Mouse (Mus musculus) cortical plate, adult 2 months (tissue): Measurements from ENCODE around the gene Ldlrad3. TPM values are rescaled to one million over a fixed set of nuclear protein-coding genes. Genes with fewer than 3 reads are reported as not detected.

Source experiments
- H3K27ac ChIP-seq: fragments of 200-500 bp; 2 replicates; pipeline ENCODE4 v1.5.1; 2012; ENCODE audit warnings: low read length, control low read depth, inconsistent platforms; ENCODE audit not compliant: insufficient read depth
- H3K4me1 ChIP-seq: fragments of 200-500 bp; 2 replicates; pipeline ENCODE4 v1.6.1; 2011; ENCODE audit warnings: low read length; ENCODE audit not compliant: control insufficient read depth, insufficient read depth
- H3K4me3 ChIP-seq: fragments of 200-500 bp; 2 replicates; pipeline ENCODE4 v1.5.1; 2011; ENCODE audit warnings: mild to moderate bottlenecking, low read length, control low read depth; ENCODE audit not compliant: insufficient read depth
- CTCF ChIP-seq: fragments of 200-500 bp; IDR thresholded peaks from 2 replicates; pipeline ENCODE4 v1.5.1; 2011; ENCODE audit warnings: mild to moderate bottlenecking, control low read depth, low read length; ENCODE audit not compliant: insufficient read depth; ENCODE audit errors: extremely low read depth
- POLR2A ChIP-seq: fragments of 200-500 bp; IDR thresholded peaks from 2 replicates; pipeline ENCODE4 v1.6.1; 2011; ENCODE audit warnings: mild to moderate bottlenecking, low read length, control low read depth; ENCODE audit not compliant: insufficient read depth; ENCODE audit errors: extremely low read depth
- polyA plus RNA-seq: library from polyadenylated mRNA; depleted of rRNA; stranded (reverse); fragments of >200 nt; gene quantifications from 2 replicates; pipeline ENCODE4 v1.2.3, GENCODE M21; 2012

The Ldlrad3 gene
- polyA plus RNA-seq, 1 experiment, result 8.7 TPM

DNA sequence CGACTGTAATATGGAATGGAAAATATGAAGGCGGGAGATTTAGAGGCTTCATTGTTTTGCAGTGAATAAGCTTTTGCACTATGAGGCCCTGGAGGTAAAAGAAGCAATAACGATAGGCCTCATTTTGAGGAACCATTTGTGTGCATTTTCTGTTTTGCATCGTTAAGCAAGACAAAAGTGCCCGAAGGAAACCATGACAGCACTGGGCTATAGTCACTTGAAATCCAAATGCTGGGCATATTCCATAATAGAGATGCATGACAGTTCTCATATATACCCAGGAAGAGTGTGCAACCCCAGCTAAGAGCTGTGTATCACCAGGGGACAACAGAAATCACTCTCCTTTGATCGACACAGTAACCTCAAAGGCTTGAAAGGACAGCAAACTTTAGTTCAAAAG, 38.1 kb downstream of the Ldlrad3 start:
- peaks cover 2% of the 10 kb centered on the region; the same call in 1 of the 2 replicates for H3K4me1 ChIP-seq
- no peak overlapping the region for H3K4me3 ChIP-seq
- no peak overlapping the region for H3K27ac ChIP-seq
- TF ChIP-seq POLR2A (no peak), CTCF (no peak)

DNA sequence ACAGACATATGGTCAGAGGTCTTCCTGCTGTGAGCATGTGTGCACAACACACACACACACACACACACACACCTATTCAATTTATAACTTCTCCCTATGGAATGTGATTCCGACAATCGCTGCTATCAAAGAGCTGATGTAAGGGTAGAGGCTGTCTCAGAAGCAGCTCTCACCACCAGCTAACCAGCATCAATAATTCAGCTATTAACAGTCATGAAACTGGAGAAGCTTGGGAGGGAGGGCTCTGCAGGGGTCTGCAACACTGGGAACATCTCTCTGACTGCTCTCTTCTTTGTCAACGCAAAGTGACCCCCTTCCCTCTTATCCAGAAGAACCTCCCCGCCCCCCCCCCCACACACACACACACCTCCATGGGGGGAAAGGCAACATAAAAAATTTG, 38.6 kb downstream of the Ldlrad3 start:
- H3K4me3 ChIP-seq, result no peak overlapping the region
- no peak overlapping the region for H3K27ac ChIP-seq
- TF ChIP-seq CTCF (no peak), POLR2A (no peak)
- peaks cover 2% of the 10 kb centered on the region; the same call in 1 of the 2 replicates for H3K4me1 ChIP-seq

DNA sequence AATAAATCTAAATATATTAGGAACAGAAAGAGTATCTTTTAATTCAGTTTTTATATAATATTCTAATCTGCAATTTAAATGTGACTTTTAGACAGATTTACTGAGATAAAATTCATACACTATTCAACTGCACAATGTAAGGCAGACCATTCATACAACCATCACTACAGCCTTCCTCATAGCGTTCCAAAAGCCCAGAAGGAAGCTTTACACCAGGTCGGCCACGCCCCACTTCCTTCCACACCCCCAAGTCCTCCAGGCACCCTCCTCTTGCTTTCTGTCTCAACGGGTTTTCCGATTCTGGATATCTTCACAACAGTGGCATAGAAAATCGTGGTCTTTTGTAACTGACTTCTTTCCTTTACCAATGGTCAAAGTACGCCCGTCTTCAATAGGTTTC, 39.8 kb downstream of the Ldlrad3 start:
- Histone ChIP-seq H3K4me1 (peaks cover 4% of the 10 kb centered on the region), H3K27ac (no peak overlapping the region), H3K4me3 (no peak overlapping the region)
- TF ChIP-seq POLR2A (no peak), CTCF (no peak)

DNA sequence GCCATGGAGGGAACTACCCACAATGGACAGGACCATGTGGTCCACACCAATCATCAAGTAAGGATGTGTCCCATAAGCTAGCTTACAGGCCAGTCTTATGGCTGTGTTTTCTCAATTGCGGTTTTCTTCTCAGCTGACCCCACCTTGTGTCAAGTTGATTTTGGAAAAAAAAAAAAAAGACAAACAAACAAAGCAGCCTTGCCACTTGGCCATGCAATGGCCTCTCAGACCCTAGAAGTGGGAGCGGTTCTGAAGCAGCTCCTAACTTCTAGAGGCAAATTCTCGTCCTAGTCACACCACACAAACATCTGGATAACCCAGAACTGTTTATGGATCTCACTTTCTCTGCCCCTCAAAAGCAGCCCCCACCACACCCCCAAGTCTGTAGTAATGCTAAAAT, 41.1 kb downstream of the Ldlrad3 start:
- TF ChIP-seq POLR2A (no peak), CTCF (no peak)

DNA sequence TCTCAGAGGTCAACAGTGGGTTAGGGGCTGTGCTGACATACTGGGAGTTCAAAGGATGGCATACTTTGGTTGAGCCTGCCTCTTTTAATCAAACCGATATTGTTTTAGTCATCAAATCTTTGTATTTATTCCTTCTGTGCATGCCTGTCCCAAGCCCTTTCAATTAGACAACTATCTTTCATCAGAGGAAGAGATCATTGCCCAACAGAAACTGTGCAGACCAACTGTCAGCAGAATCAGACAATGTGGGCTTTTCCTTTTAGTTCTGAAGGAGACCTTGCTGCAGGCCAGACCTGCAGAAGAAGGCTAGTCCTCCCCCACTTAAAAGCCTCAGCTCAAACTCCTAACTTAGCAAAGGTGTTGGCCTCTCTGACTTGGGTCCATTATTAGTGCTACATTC, 41.9 kb downstream of the Ldlrad3 start:
- TF ChIP-seq CTCF (no peak), POLR2A (no peak)
- H3K27ac ChIP-seq, result no peak overlapping the region
- no peak overlapping the region for H3K4me3 ChIP-seq
- H3K4me1 ChIP-seq, result peaks cover 4% of the 10 kb centered on the region

More for the DNA sequence above, 41.1 kb downstream of the Ldlrad3 start:
- Histone ChIP-seq H3K4me3 (no peak overlapping the region), H3K27ac (no peak overlapping the region), H3K4me1 (peaks cover 4% of the 10 kb centered on the region)

DNA sequence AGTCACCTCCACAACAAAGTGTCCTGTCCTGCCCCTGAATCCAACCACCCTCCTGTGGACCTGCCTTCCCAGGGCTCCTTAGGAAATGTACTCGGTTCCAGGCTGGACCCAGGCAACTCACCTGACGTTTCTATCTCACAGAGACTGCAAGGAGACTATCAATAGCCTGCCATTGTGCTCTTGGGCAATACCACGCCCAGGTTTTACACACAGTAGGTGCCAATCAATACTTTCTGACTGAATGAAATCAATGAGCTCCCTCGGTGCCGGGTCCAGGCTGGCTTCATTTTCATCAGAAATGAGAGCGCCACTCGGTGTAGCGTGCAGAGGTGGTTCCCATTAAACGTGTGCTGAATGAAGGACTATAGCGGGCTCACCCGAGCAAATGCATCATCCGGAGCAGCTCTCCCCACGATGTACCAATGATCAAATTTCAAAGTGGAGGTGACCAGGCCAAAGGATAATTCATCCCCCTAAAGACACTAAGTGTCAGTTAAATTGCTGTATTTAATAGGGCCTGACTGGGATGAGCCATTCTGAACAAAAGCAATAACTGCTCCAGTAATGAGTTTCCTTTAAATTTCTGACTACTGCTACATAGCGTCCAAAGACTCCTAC, 43.4 kb downstream of the Ldlrad3 start:
- no peak overlapping the region for H3K27ac ChIP-seq
- no peak overlapping the region for H3K4me3 ChIP-seq
- TF ChIP-seq POLR2A (no peak), CTCF (no peak)
- peaks cover 6% of the 10 kb centered on the region for H3K4me1 ChIP-seq

DNA sequence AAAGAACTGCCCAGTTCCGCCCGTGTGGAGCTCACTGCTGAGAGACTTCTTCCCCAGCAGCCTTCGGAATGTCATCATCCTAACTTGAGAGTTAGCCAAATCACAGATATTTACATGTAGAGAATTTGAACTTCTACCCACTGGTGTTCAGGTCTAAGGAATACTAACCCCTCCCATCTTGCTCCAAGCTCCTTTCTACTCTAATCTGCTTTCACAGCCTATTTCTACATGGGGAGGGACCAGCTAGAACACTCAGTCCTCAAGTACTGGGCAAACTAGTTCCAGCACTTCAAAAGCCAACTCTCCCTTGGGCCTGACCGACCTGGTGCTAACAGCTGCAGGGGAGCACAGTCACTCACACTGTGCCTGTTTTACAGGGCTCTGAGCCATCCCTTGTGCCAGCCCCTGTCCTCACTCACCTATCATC, 44.0 kb downstream of the Ldlrad3 start:
- no peak overlapping the region for H3K4me3 ChIP-seq
- H3K27ac ChIP-seq, result no peak overlapping the region
- peaks cover 6% of the 10 kb centered on the region for H3K4me1 ChIP-seq
- TF ChIP-seq POLR2A (no peak), CTCF (no peak)

DNA sequence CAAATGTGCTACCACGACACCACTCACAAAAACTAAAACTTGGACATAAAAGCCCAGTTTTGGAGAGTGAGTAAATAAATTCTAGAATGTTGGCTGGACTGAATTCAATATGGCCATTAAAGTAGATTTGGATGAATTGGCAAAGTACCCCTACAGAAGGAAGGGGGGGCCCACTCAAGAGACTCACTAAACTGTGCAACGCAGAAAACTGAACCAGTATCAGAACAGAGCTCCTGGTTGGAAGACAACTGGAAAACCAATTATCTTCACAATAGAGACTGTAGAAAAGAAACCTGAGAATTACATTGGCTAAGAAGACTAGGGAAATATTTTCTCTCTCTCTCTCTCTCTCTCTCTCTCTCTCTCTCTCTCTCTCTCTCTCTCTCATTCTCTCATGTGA, 45.0 kb downstream of the Ldlrad3 start:
- no peak for TF ChIP-seq CTCF
- TF ChIP-seq POLR2A, result no peak
- Histone ChIP-seq H3K4me3 (no peak overlapping the region), H3K27ac (no peak overlapping the region), H3K4me1 (peaks cover 6% of the 10 kb centered on the region)

DNA sequence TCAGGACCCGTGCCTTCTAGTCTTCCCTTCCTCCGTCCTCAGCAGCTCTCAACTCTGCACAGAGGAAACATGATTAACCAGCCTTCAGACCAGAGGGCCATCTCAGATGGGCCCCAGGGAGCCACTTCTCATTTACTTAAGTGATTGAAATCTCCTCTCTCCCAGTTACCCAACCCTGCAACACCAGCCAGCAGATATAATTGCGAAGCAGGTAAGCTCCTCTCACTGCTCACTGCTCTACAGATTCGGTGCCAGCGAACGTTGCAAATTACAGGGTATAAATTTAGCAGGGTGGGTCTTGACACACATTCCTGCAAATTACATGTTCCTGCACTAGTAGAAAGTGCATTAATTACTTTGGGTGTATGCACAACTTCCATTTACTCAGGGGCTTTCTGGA, 48.3 kb downstream of the Ldlrad3 start:
- Histone ChIP-seq H3K27ac (no peak overlapping the region), H3K4me3 (no peak overlapping the region), H3K4me1 (peaks cover 14% of the 10 kb centered on the region)
- TF ChIP-seq CTCF (no peak), POLR2A (no peak)

DNA sequence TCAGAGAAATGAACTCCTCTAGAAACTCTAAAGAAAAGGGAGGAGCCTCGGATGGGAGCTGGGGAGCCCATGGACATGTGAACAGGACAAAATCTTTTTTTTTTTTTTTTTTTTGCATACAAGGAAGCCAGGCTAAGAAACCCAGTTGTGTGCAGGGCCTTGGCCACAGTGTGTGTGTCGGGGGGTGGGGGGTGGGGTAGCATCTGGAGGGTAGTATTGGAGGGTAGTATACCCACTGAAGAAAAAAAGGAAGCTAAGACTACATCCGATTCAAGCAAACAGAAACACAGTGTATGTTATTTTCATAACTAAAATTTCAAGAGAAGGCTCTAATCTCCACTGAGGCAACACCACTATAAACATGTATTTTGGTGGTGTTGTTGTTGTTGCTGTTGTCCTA, 50.0 kb downstream of the Ldlrad3 start:
- TF ChIP-seq POLR2A, result no peak
- TF ChIP-seq CTCF, result no peak
- Histone ChIP-seq H3K27ac (no peak overlapping the region), H3K4me3 (no peak overlapping the region), H3K4me1 (peaks cover 12% of the 10 kb centered on the region)
